Mouse (Mus musculus) hindbrain, postnatal 0 days (tissue): Measurements from ENCODE around the gene Klhl26. TPM values are rescaled to one million over a fixed set of nuclear protein-coding genes. Genes with fewer than 3 reads are reported as not detected.
A peak's percentile ranks its signal among the peaks of the same experiment; 100 is the strongest.

ENCODE experiments used
- ATAC-seq: fragments of 200-750 bp; cut with Nextera tagmentation; 2 replicates; pipeline ENCODE4 v1.8.0; 2017; ENCODE audit warnings: mild to moderate bottlenecking, moderate TSS enrichment, moderate library complexity
- DNase-seq: peaks from one replicate; pipeline ENCODE4 v3.0.0-alpha.2; 2015; ENCODE audit warnings: low spot score
- H3K27ac ChIP-seq: fragments of 300-500 bp; sonication (generic); 2 replicates; pipeline ENCODE4 v1.5.1; 2014; ENCODE audit warnings: mild to moderate bottlenecking
- H3K27me3 ChIP-seq: fragments of 300-500 bp; sonication (generic); 2 replicates; pipeline ENCODE4 v1.6.1; 2014; ENCODE audit warnings: low read length, mixed read lengths; ENCODE audit not compliant: insufficient read depth
- H3K36me3 ChIP-seq: fragments of 300-500 bp; sonication (generic); 2 replicates; pipeline ENCODE4 v1.6.1; 2014; ENCODE audit warnings: low read length, mixed read lengths; ENCODE audit not compliant: insufficient read depth
- H3K4me1 ChIP-seq: fragments of 300-500 bp; sonication (generic); 2 replicates; pipeline ENCODE4 v1.6.1; 2014; ENCODE audit warnings: antibody characterized with exemption, low read length, mixed read lengths; ENCODE audit not compliant: insufficient read depth
- H3K4me2 ChIP-seq: fragments of 300-500 bp; sonication (generic); 2 replicates; pipeline ENCODE4 v1.6.1; 2014; ENCODE audit warnings: low read depth, mild to moderate bottlenecking, low read length, moderate library complexity, mixed read lengths
- H3K4me3 ChIP-seq: fragments of 300-500 bp; sonication (generic); 2 replicates; pipeline ENCODE4 v1.5.1; 2014; ENCODE audit warnings: low read length
- H3K9ac ChIP-seq: fragments of 300-500 bp; sonication (generic); replicated peaks from 2 replicates; pipeline ENCODE4 v1.6.1; 2014; ENCODE audit warnings: mild to moderate bottlenecking, low read length, moderate library complexity, mixed read lengths
- H3K9me3 ChIP-seq: fragments of 300-500 bp; sonication (generic); 2 replicates; pipeline ENCODE4 v1.6.1; 2016; ENCODE audit warnings: low read length, mixed read lengths
- CTCF ChIP-seq: IDR thresholded peaks from 2 replicates; pipeline ENCODE4 v1.5.1; 2016; ENCODE audit warnings: antibody characterized with exemption, control low read depth, low read depth
- WGBS: fragments of 180-500 bp; shearing (Covaris S2); extraction: QIAGEN DNeasy Blood & Tissue Kit; methylation state at CpG from one replicate; pipeline ENCODE4 v1.1.7; 2014; 5-methylcytosine and 5-hydroxymethylcytosine counted together
- polyA plus RNA-seq: library from polyadenylated mRNA; unstranded; fragments of >200 nt; fragmentation: Nextera tagmentation; extraction: Ambion mirVana; gene quantifications from 2 replicates; pipeline ENCODE4 v1.2.1, GENCODE M21; 2015
- total RNA-seq: library from RNA; depleted of rRNA; stranded (reverse); fragments of >200 nt; gene quantifications from 2 replicates; pipeline ENCODE4 v1.2.3, GENCODE M21; 2014

Gene Klhl26
- total and polyA plus RNA-seq, 2 experiments from 2014 or later, result 35.8 to 61.8 TPM

DNA sequence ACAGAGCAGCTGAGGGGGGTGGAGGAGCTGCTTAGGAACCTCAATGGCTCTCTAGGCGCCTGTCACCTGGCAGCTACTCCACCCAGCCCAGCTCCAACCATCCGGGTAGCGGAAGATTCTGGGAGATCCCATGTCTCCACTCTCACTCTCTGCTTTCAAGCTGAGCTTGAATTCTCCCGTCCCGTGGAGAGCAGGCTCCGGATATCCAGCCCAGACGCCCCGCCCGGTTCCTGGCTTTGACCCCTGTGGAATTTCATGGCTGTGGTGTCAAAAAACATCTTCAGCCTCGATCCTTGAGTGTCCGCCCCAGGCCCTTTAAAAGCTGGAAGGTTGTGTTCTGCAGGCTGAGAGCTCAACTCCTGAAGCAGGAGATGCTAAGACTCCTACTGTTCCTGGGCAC, 10.0 kb downstream of the Klhl26 start:
- no peak overlapping the region for H3K27ac ChIP-seq
- H3K9me3 ChIP-seq, result no peaks in the 10 kb centered on the region
- no peak for TF ChIP-seq CTCF
- H3K4me3 ChIP-seq, result no peak overlapping the region
- ATAC-seq (no peak), DNase-seq (no peak)
- 0 out of 2 replicates have a peak, but pooled peaks cover 11% of the 10 kb centered on the region for H3K4me1 ChIP-seq
- 71% methylated on average over 11 of the region's 11 CpGs for WGBS
- H3K36me3 ChIP-seq, result no peaks in the 10 kb centered on the region
- H3K27me3 ChIP-seq, result no peaks in the 10 kb centered on the region
- H3K9ac ChIP-seq, result no peak overlapping the region
- H3K4me2 ChIP-seq, result no peak overlapping the region

DNA sequence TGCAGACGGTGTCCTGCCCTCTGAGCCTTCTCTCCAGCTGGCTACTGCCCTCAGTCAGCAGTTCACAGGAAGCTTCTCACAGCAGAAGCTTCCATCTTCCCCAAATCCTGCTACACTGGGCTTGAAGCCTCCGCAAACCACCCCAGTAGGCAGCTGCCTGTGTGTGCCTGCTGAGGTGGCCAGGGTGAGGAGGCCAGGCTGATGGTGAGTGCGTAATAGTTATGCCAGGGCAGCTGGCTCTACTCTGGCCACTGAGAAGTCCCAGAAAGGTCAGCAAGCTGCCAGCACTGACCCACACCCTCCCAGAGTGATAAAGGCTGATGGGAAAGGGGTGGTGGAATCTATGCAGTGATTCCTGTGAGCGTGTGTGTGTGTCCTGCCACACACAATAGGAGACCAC, 10.5 kb downstream of the Klhl26 start:
- H3K4me3 ChIP-seq, result no peak overlapping the region
- H3K27me3 ChIP-seq, result no peaks in the 10 kb centered on the region
- H3K9ac ChIP-seq, result no peak overlapping the region
- no peaks in the 10 kb centered on the region for H3K36me3 ChIP-seq
- ATAC-seq (no peak), DNase-seq (no peak)
- H3K4me1 ChIP-seq, result 0 out of 2 replicates have a peak, but pooled peaks cover 11% of the 10 kb centered on the region
- H3K9me3 ChIP-seq, result no peaks in the 10 kb centered on the region
- no peak overlapping the region for H3K4me2 ChIP-seq
- 74% methylated on average over 4 of the region's 4 CpGs for WGBS
- TF ChIP-seq CTCF, result no peak
- H3K27ac ChIP-seq, result no peak overlapping the region

DNA sequence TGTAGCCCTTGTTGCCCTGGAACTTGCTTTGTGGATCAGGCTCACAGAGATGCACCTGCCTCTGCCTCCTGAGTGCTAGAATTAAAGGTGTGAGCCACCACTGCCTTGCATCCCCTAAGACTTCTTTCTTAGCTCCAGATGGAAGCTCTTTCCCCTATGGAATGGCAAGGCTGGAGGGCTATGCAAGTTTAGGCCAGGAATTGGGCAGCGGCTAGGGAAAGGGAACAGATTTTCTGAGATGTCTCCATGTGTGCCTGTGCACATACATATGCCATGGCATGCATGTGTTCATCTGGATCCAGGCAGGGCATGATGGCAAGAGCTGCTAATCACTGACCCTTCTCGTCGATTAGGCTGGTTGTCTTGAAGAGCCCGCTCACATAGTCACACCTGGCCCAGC, 11.1 kb downstream of the Klhl26 start:
- 0 out of 2 replicates have a peak, but pooled peaks cover 15% of the 10 kb centered on the region for H3K4me1 ChIP-seq

DNA sequence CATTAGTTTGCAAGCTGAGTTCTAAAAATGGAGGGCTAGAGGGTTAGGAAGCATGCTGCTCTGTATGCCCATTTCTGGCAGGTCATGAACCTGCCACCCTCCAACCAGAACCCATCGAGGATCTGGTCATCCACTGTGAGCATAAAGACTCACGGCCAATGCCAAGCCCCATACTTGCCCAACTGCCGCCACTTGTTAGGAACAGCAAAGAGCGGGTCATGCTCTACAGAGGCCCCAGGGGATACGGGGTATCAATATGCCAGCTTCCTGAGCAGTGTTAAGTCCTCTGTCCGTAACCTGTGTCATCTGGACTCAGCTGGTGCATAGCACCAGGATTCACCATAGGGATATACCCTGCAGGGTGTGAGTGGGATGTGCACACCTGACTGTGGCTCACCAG, 12.6 kb downstream of the Klhl26 start:
- H3K27ac ChIP-seq, result no peak overlapping the region
- ATAC-seq, result no peak
- no peak for TF ChIP-seq CTCF
- DNase-seq, result no peak
- no peak overlapping the region for H3K9ac ChIP-seq
- 0 out of 2 replicates have a peak, but pooled peaks cover 9% of the 10 kb centered on the region for H3K4me1 ChIP-seq
- no peak overlapping the region for H3K4me2 ChIP-seq
- no peaks in the 10 kb centered on the region for H3K9me3 ChIP-seq
- no peaks in the 10 kb centered on the region for H3K36me3 ChIP-seq
- H3K27me3 ChIP-seq, result no peaks in the 10 kb centered on the region
- 87% methylated on average over 6 of the region's 6 CpGs for WGBS
- H3K4me3 ChIP-seq, result no peak overlapping the region

More for the DNA sequence above, 11.1 kb downstream of the Klhl26 start:
- H3K27ac ChIP-seq, result no peak overlapping the region
- WGBS, result 96% methylated on average over 4 of the region's 4 CpGs
- H3K27me3 ChIP-seq, result no peaks in the 10 kb centered on the region
- no peak for TF ChIP-seq CTCF
- no peak overlapping the region for H3K4me2 ChIP-seq
- DNase-seq (no peak), ATAC-seq (no peak)
- H3K9ac ChIP-seq, result no peak overlapping the region
- no peaks in the 10 kb centered on the region for H3K9me3 ChIP-seq
- no peak overlapping the region for H3K4me3 ChIP-seq
- no peaks in the 10 kb centered on the region for H3K36me3 ChIP-seq

DNA sequence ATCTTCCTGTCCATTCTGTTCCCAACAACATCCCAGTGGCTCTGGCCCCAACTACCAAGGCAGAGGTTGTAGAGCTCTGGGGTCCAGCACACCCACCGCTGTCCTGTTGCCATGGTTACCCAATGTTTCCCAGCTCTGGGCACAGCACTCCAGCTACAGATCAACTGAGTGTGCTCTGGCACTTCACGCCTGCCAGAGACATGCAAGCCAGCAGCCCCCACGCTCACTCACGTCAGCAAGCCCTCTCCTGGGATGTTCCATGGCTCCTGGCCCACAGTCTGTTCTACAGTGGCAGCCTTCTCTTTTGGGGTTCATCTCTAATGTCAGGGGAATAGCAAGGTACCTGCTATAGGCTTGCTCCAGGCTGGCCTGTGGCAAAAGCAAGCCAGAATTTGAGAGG, 13.5 kb downstream of the Klhl26 start:
- H3K27ac ChIP-seq, result no peak overlapping the region
- no peaks in the 10 kb centered on the region for H3K36me3 ChIP-seq
- H3K9ac ChIP-seq, result no peak overlapping the region
- 0 out of 2 replicates have a peak, but pooled peaks cover 9% of the 10 kb centered on the region for H3K4me1 ChIP-seq
- ATAC-seq (peak; percentile 61), DNase-seq (peak; percentile 40)
- H3K9me3 ChIP-seq, result no peaks in the 10 kb centered on the region
- WGBS, result 37% methylated on average over 4 of the region's 4 CpGs
- no peak overlapping the region for H3K4me2 ChIP-seq
- no peak for TF ChIP-seq CTCF
- no peaks in the 10 kb centered on the region for H3K27me3 ChIP-seq
- no peak overlapping the region for H3K4me3 ChIP-seq

DNA sequence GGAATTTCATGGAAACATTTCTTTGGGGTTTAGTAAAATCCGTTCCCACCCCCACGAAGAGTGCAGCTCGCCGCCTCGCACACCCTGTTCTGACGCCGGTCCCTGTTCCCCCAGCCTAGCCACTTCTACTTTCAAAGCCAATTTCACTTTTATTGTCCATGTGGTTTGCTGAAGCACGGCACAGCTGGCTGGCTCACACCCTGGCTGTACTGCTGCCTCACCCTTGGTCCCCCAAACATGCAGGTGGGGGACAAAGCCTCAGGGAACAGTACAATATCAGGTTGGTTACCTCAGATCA, 14.3 kb downstream of the Klhl26 start:
- whole genome bisulfite sequencing, result 90% methylated on average over 8 of the region's 8 CpGs
- no peak for ATAC-seq

DNA sequence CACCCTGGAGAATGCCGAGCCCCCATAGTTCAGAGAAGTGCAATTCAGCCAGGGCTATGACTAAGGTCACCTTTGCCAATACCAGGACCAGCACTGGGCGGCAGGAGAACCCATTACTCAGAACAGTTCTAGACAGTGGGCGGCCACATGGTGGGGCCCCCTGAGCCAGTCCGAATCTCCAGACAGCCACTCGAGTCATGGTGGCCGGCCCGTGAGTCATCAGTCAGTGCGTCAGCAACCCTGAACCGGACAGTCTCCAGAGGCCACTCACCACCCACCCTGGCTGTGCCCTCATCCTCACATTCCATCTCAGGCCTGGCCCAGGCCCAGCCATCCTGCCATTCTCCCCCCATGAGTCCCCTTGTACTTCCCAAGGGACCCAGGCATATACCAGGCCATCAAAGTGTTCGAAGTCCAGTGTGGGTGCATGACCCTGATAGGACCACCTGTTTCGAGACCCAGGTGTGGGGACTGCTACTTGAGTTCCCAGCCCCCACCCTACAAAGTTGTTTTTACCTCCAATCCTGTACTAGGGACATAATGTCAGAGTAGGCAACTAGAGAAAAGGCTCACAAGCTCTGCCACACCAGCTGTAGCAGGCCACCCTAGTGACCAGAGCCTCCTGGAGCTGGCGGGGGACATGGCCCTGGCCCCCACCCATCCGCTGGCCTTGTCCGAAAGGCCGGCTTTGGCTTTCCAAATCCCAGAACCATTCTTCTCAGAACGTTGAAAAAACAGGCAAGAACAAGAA, 14.8 kb downstream of the Klhl26 start:
- no peak for DNase-seq
- H3K4me1 ChIP-seq, result 0 out of 2 replicates have a peak, but pooled peaks cover 3% of the 10 kb centered on the region
- no peak overlapping the region for H3K9ac ChIP-seq
- TF ChIP-seq CTCF, result no peak
- H3K4me2 ChIP-seq, result no peak overlapping the region
- H3K9me3 ChIP-seq, result no peaks in the 10 kb centered on the region
- H3K27me3 ChIP-seq, result no peaks in the 10 kb centered on the region
- ATAC-seq, result no peak
- no peak overlapping the region for H3K4me3 ChIP-seq
- H3K36me3 ChIP-seq, result no peaks in the 10 kb centered on the region
- H3K27ac ChIP-seq, result no peak overlapping the region
- WGBS, result 84% methylated on average over 16 of the region's 16 CpGs

More for the DNA sequence above, 14.3 kb downstream of the Klhl26 start:
- no peak overlapping the region for H3K27ac ChIP-seq
- H3K27me3 ChIP-seq, result no peaks in the 10 kb centered on the region
- no peak for DNase-seq
- no peak overlapping the region for H3K4me2 ChIP-seq
- no peak for TF ChIP-seq CTCF
- 0 out of 2 replicates have a peak, but pooled peaks cover 3% of the 10 kb centered on the region for H3K4me1 ChIP-seq
- no peak overlapping the region for H3K4me3 ChIP-seq
- H3K9me3 ChIP-seq, result no peaks in the 10 kb centered on the region
- H3K36me3 ChIP-seq, result no peaks in the 10 kb centered on the region
- no peak overlapping the region for H3K9ac ChIP-seq
